Mouse (Mus musculus): ENCODE measurements at regions not wholly inside any gene's neighbourhood (a gene's known extent, or its start where the extent isn't known, plus 50 kb on each side); places are given as distances from the start of the nearest gene placed in this dataset.

GRCm38 (mm10) chr16:86368449-86368848 is 466.8 kb upstream of the Adamts5 start:
- no peak for DNase-seq (ENCODE audit: low spot score in 2 of 2)

- DNase-seq (ENCODE audit: low spot score in 2 of 2): no peak
Observed at GRCm38 (mm10) chr16:86366197-86366596, 464.6 kb upstream of the Adamts5 start.

GRCm38 (mm10) chr16:86361099-86361498 is 459.5 kb upstream of the Adamts5 start:
- no peak for DNase-seq (ENCODE audit: low spot score in 2 of 2)

- no peak for DNase-seq (ENCODE audit: low spot score in 2 of 2)
Observed at GRCm38 (mm10) chr16:86355036-86355435, 453.4 kb upstream of the Adamts5 start.

- no peak for DNase-seq (ENCODE audit: low spot score in 2 of 2)
Observed at GRCm38 (mm10) chr16:86347753-86348152, 446.1 kb upstream of the Adamts5 start.

- no peak for DNase-seq (ENCODE audit: low spot score in 2 of 2)
Observed at GRCm38 (mm10) chr16:86346916-86347315, 445.3 kb upstream of the Adamts5 start.

- DNase-seq (ENCODE audit: low spot score in 2 of 2): no peak
Observed at GRCm38 (mm10) chr16:86340311-86340710, 438.7 kb upstream of the Adamts5 start.

GRCm38 (mm10) chr16:86325406-86325805 is 423.8 kb upstream of the Adamts5 start:
- no peak for DNase-seq (ENCODE audit: low spot score in 2 of 2)

- DNase-seq (ENCODE audit: low spot score in 2 of 2): no peak
Observed at GRCm38 (mm10) chr16:86318898-86319297, 417.3 kb upstream of the Adamts5 start.

- no peak for DNase-seq (ENCODE audit: low spot score in 2 of 2)
Observed at GRCm38 (mm10) chr16:86309696-86310095, 408.1 kb upstream of the Adamts5 start.

GRCm38 (mm10) chr16:86303869-86304268 is 402.2 kb upstream of the Adamts5 start:
- no peak for DNase-seq (ENCODE audit: low spot score in 2 of 2)

GRCm38 (mm10) chr16:86302451-86303145 is 401.0 kb upstream of the Adamts5 start:
- DNase-seq (ENCODE audit: low spot score in 2 of 2): no peak

GRCm38 (mm10) chr16:86294436-86294835 is 392.8 kb upstream of the Adamts5 start:
- DNase-seq (ENCODE audit: low spot score in 2 of 2): no peak

GRCm38 (mm10) chr16:86281326-86281725 is 379.7 kb upstream of the Adamts5 start:
- no peak for DNase-seq (ENCODE audit: low spot score in 2 of 2)

GRCm38 (mm10) chr16:86277031-86277430 is 375.4 kb upstream of the Adamts5 start:
- no peak for DNase-seq (ENCODE audit: low spot score in 2 of 2)

GRCm38 (mm10) chr16:86261612-86262011 is 360.0 kb upstream of the Adamts5 start:
- DNase-seq (ENCODE audit: low spot score in 2 of 2): no peak

- DNase-seq (ENCODE audit: low spot score in 2 of 2): no peak
Observed at GRCm38 (mm10) chr16:86252630-86253029, 351.0 kb upstream of the Adamts5 start.

GRCm38 (mm10) chr16:86250021-86250420 is 348.4 kb upstream of the Adamts5 start:
- DNase-seq (ENCODE audit: low spot score in 2 of 2): no peak

- no peak for DNase-seq (ENCODE audit: low spot score in 2 of 2)
Observed at GRCm38 (mm10) chr16:86244191-86244590, 342.6 kb upstream of the Adamts5 start.

- DNase-seq (ENCODE audit: low spot score in 2 of 2): no peak
Observed at GRCm38 (mm10) chr16:86242766-86243510, 341.3 kb upstream of the Adamts5 start.

GRCm38 (mm10) chr16:86222997-86223396 is 321.4 kb upstream of the Adamts5 start:
- no peak for DNase-seq (ENCODE audit: low spot score in 2 of 2)

GRCm38 (mm10) chr16:86210547-86210946 is 308.9 kb upstream of the Adamts5 start:
- DNase-seq (ENCODE audit: low spot score in 2 of 2): no peak

- DNase-seq (ENCODE audit: low spot score in 2 of 2): no peak
Observed at GRCm38 (mm10) chr16:86209319-86209718, 307.7 kb upstream of the Adamts5 start.
